Mouse (Mus musculus): Measurements from ENCODE around the gene Mrpl39. TPM values are rescaled to one million over a fixed set of nuclear protein-coding genes. Genes with fewer than 3 reads are reported as not detected.

Gene Mrpl39
- polyA plus RNA-seq, 1 experiment from 2014 or later = 48.5 TPM

GRCm38 (mm10) chr16:84680760-84681159, 54.8 kb downstream of the Mrpl39 start:
- Histone ChIP-seq H3K4me1 (replicated peaks) (no peaks in the 10 kb centered on the region), H3K4me2 (no peak overlapping the region), H3K9ac (no peak overlapping the region), H3K27ac (ENCODE audit: poor library complexity, severe bottlenecking) (no peak overlapping the region), H3K9me3 (replicated peaks) (no peaks in the 10 kb centered on the region; the same call in 1 of the 2 replicates), H3K36me3 (no peaks in the 10 kb centered on the region), H3K27me3 (replicated peaks) (no peaks in the 10 kb centered on the region), H3K4me3 (no peak overlapping the region)
- ATAC-seq (ENCODE audit: insufficient number of reproducible peaks, low FRiP score) = no peak
- WGBS = 71% methylated on average over 5 of the region's 5 CpGs

- H3K4me3 ChIP-seq = no peak overlapping the region
- WGBS = 82% methylated on average over 3 of the region's 3 CpGs
- no peaks in the 10 kb centered on the region for H3K36me3 ChIP-seq
- ATAC-seq (ENCODE audit: insufficient number of reproducible peaks, low FRiP score) = no peak
- no peaks in the 10 kb centered on the region for H3K4me1 ChIP-seq (replicated peaks)
- no peak overlapping the region for H3K4me2 ChIP-seq
- H3K27me3 ChIP-seq (replicated peaks) = no peaks in the 10 kb centered on the region
- H3K27ac ChIP-seq (ENCODE audit: poor library complexity, severe bottlenecking) = no peak overlapping the region
- H3K9me3 ChIP-seq (replicated peaks) = no peaks in the 10 kb centered on the region; the same call in 1 of the 2 replicates
- no peak overlapping the region for H3K9ac ChIP-seq
These were observed 58.2 kb downstream of the Mrpl39 start for GRCm38 (mm10) chr16:84677292-84677691.

MicroRNA genes within 50 kb of the gene (microRNA counts, 519-probe panel; counts per million panel counts)
- not detected for microRNA mmu-miR-155

Small RNAs within 50 kb of the gene (microRNA-seq; reads per million reads assigned to microRNA genes)
- 208 reads per million, percentile 62 among the genes with 10 or more reads in this experiment for gene Mir155

Other genes starting within 250 kb of the Mrpl39 start
- not detected in 2 replicates for gene A730009L09Rik, start 220.6 kb downstream of the Mrpl39 start, polyA plus RNA-seq (2016; fragmentation: Nextera tagmentation; extraction: Ambion mirVana)
- 8.3 and 8.6 TPM in 2 replicates for gene Jam2, start 38.4 kb upstream of the Mrpl39 start, polyA plus RNA-seq (2016; fragmentation: Nextera tagmentation; extraction: Ambion mirVana)
- gene Gabpa, start 99.2 kb upstream of the Mrpl39 start, polyA plus RNA-seq (2016; fragmentation: Nextera tagmentation; extraction: Ambion mirVana) = 44.4 and 47.2 TPM in 2 replicates
- 1,342 and 1,366 TPM in 2 replicates for gene Atp5j, start 99.9 kb upstream of the Mrpl39 start, polyA plus RNA-seq (2016; fragmentation: Nextera tagmentation; extraction: Ambion mirVana)